Mouse (Mus musculus): Measurements from ENCODE around the gene Rab5b. TPM values are rescaled to one million over a fixed set of nuclear protein-coding genes. Genes with fewer than 3 reads are reported as not detected.
"Not testable (repeated sequence)": the region's sequence is repeated elsewhere in the genome, so short reads cannot be mapped to it uniquely, and the experiment has no call there.

The Rab5b gene
- polyA plus RNA-seq, 1 experiment from 2014 or later, result 38.6 TPM

DNA sequence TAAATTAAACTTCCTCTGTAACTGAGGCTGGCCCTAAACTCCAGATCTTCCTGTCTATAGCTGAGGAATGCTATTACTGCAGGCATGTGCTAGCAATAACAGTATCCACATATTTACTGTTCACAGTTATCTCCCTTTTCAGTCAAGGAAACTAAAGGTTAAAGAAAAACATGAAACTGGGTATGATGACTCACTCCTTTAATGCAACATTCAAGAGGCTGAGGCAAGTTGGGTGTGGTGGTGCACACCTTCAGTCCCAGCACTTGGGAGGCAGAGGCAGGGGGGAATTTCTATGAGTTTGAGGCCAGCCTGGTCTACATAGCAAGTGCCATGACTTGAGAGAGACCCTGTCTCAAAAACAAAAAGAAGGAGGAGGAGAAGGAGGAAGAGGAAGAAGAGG, 35.9 kb upstream of the Rab5b start:
- Histone ChIP-seq H3K4me1 (ENCODE audit: control insufficient read depth, low read depth, low read length) (no peaks in the 10 kb centered on the region), H3K9me3 (replicated peaks; ENCODE audit: control insufficient read depth, low read length) (no peaks in the 10 kb centered on the region), H3K36me3 (ENCODE audit: control insufficient read depth, insufficient read depth) (no peaks in the 10 kb centered on the region), H3K27me3 (ENCODE audit: control insufficient read depth, insufficient read depth, low read depth, low read length) (no peaks in the 10 kb centered on the region), H3K4me2 (ENCODE audit: low read depth, low read length) (no peak overlapping the region), H3K27ac (ENCODE audit: low read length) (no peak overlapping the region), H3K4me3 (ENCODE audit: low read depth, low read length) (no peak overlapping the region), H3K9ac (ENCODE audit: low read depth, low read length) (no peak overlapping the region)
- ATAC-seq (ENCODE audit: low read depth), result no peak

DNA sequence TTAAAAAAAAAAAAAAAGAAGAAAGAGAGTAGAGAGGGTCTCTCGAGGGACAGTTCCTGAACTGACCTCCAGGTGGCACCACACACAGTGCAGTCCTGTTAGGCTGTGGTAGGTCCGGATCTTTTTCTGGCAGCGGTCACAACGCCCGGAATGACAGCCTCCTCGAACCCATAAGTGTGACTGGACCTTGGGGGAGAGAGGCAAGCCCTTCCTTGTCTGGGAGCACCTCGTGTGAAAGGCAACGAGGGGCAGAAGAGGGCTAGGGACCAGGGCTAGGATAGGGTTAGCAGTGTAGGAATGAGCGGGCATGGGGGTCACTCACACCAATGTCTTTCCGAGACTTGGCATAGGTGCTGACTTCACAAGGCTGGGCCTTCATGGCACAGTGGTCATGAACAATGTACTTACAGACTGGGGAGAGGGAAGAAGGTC, 35.0 kb upstream of the Rab5b start:
- H3K4me1 ChIP-seq (ENCODE audit: control insufficient read depth, low read depth, low read length), result no peaks in the 10 kb centered on the region
- H3K27me3 ChIP-seq (ENCODE audit: control insufficient read depth, insufficient read depth, low read depth, low read length), result no peaks in the 10 kb centered on the region
- no peak for ATAC-seq (ENCODE audit: low read depth)
- no peaks in the 10 kb centered on the region for H3K9me3 ChIP-seq (replicated peaks; ENCODE audit: control insufficient read depth, low read length)
- WGBS (ENCODE audit: insufficient replicate concordance), result 18% methylated on average over 10 of the region's 10 CpGs
- no peak overlapping the region for H3K9ac ChIP-seq (ENCODE audit: low read depth, low read length)
- no peak overlapping the region for H3K27ac ChIP-seq (ENCODE audit: low read length)
- H3K4me3 ChIP-seq (ENCODE audit: low read depth, low read length), result no peak overlapping the region
- no peak overlapping the region for H3K4me2 ChIP-seq (ENCODE audit: low read depth, low read length)
- no peaks in the 10 kb centered on the region for H3K36me3 ChIP-seq (ENCODE audit: control insufficient read depth, insufficient read depth)

DNA sequence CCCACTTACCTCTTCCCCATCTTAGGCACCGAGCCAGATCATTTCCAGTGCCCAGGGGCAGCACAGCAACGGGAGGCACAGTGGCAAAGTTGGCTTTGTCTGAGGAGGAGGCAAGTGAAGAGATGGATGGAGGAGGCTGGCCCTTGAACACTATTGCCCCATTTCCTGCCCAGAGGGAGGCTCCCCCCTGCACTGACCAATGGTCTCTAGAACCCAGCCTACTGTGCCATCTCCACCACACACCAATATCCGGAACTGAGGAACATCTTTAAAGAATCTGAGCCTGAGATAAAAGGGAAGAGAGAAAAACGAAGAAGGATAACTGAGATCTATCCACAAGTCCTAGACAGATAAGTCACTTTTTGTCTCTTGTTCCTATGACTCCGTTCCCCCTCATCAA, 32.0 kb upstream of the Rab5b start:
- no peak for ATAC-seq (ENCODE audit: low read depth)
- WGBS (ENCODE audit: insufficient replicate concordance), result 50% methylated on average over 5 of the region's 5 CpGs
- H3K27ac ChIP-seq (ENCODE audit: low read length), result no peak overlapping the region

DNA sequence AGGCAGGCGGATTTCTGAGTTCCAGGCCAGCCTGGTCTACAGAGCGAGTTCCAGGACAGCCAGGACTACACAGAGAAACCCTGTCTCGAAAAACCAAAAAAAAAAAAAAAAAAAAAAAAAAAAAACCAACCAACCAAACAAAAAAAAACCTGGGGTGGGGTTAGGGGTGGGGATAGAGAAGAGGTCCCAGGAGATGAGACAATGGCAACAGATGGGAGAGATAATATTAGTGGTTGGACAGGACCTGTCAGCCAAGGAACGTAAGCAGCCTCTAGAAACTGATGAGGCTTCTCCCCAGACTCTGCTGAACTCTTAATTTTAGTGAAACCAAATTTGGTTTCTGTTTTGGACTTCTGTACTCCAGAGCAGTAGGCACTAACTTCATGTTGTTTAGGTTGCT, 29.4 kb upstream of the Rab5b start:
- not testable (repeated sequence) for H3K36me3 ChIP-seq (ENCODE audit: control insufficient read depth, insufficient read depth); H3K9ac ChIP-seq (ENCODE audit: low read depth, low read length); H3K4me3 ChIP-seq (ENCODE audit: low read depth, low read length); ATAC-seq (ENCODE audit: low read depth); H3K4me2 ChIP-seq (ENCODE audit: low read depth, low read length); H3K27me3 ChIP-seq (ENCODE audit: control insufficient read depth, insufficient read depth, low read depth, low read length); H3K4me1 ChIP-seq (ENCODE audit: control insufficient read depth, low read depth, low read length); H3K9me3 ChIP-seq (replicated peaks; ENCODE audit: control insufficient read depth, low read length); H3K27ac ChIP-seq (ENCODE audit: low read length)
- WGBS (ENCODE audit: insufficient replicate concordance), result 41% methylated on average over 3 of the region's 4 CpGs

More for the DNA sequence above, 32.0 kb upstream of the Rab5b start:
- Histone ChIP-seq H3K36me3 (ENCODE audit: control insufficient read depth, insufficient read depth) (no peaks in the 10 kb centered on the region), H3K4me1 (ENCODE audit: control insufficient read depth, low read depth, low read length) (no peaks in the 10 kb centered on the region), H3K9ac (ENCODE audit: low read depth, low read length) (no peak overlapping the region), H3K4me3 (ENCODE audit: low read depth, low read length) (no peak overlapping the region), H3K9me3 (replicated peaks; ENCODE audit: control insufficient read depth, low read length) (no peaks in the 10 kb centered on the region), H3K4me2 (ENCODE audit: low read depth, low read length) (no peak overlapping the region), H3K27me3 (ENCODE audit: control insufficient read depth, insufficient read depth, low read depth, low read length) (no peaks in the 10 kb centered on the region)

DNA sequence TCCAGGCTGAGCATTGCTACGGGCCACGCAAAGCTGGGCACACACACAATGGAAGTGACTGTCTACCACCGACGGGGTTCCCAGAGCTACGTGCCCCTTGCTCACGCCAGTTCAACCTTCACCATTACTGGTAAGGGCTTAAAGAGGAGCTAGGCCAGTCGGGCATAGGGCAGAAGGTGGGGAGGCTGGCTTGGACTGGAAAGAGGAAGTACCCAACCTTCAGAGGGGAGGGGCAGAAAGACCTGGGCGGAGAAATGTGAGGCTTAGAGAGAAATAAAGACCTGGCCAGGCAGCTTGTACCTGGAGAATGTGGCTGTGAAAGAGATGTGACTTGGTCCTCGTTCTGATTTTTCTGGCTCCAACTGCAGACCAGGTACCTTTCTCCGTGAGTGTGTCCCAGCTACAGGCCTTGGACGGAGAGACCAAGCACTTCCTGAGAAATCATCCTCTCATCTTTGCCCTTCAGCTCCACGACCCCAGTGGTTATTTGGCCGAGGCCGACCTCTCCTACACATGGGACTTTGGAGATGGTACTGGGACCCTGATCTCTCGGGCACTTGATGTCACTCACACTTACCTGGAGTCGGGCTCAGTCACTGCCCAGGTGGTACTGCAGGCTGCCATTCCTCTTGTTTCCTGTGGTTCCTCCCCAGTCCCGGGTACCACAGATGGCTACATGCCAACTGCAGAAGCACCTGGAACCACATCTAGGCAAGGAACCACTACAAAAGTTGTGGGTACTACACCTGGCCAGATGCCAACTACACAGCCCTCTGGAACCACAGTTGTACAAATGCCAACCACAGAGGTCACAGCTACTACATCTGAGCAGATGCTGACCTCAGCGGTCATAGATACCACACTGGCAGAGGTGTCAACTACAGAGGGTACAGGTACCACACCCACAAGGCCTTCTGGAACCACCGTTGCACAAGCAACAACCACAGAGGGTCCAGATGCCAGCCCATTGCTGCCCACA, 19.8 kb upstream of the Rab5b start:
- H3K4me2 ChIP-seq (ENCODE audit: low read depth, low read length), result no peak overlapping the region
- no peak overlapping the region for H3K9ac ChIP-seq (ENCODE audit: low read depth, low read length)
- H3K4me1 ChIP-seq (ENCODE audit: control insufficient read depth, low read depth, low read length), result no peaks in the 10 kb centered on the region; the same call in 1 of the 2 replicates
- no peak overlapping the region for H3K27ac ChIP-seq (ENCODE audit: low read length)
- H3K27me3 ChIP-seq (ENCODE audit: control insufficient read depth, insufficient read depth, low read depth, low read length), result no peaks in the 10 kb centered on the region
- no peak overlapping the region for H3K4me3 ChIP-seq (ENCODE audit: low read depth, low read length)
- no peaks in the 10 kb centered on the region for H3K9me3 ChIP-seq (replicated peaks; ENCODE audit: control insufficient read depth, low read length)
- 56% methylated on average over 19 of the region's 19 CpGs for whole genome bisulfite sequencing (ENCODE audit: insufficient replicate concordance)
- no peak for ATAC-seq (ENCODE audit: low read depth)
- no peaks in the 10 kb centered on the region for H3K36me3 ChIP-seq (ENCODE audit: control insufficient read depth, insufficient read depth)

DNA sequence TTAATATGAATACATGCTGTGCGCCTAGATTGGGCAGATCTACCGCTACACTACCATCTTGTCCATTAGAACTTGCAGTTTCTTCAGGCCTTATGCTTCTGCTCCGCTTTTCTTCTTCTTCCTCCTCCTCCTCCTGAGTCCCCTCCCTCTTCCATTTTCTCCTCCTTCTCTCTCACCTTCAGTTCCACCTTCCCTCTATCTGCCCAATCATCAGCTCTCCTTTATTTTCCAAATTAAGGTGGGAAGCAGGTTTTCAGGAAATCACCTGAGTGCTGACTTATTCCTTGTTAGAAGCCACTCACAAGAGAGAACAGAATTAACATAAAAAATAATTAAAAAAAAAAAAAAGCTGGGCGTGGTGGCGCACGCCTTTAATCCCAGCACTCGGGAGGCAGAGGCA, 15.3 kb upstream of the Rab5b start:
- not testable (repeated sequence) for ATAC-seq (ENCODE audit: low read depth); H3K9ac ChIP-seq (ENCODE audit: low read depth, low read length); H3K4me3 ChIP-seq (ENCODE audit: low read depth, low read length); H3K36me3 ChIP-seq (ENCODE audit: control insufficient read depth, insufficient read depth); H3K4me1 ChIP-seq (ENCODE audit: control insufficient read depth, low read depth, low read length); H3K27ac ChIP-seq (ENCODE audit: low read length); H3K9me3 ChIP-seq (replicated peaks; ENCODE audit: control insufficient read depth, low read length); H3K27me3 ChIP-seq (ENCODE audit: control insufficient read depth, insufficient read depth, low read depth, low read length); H3K4me2 ChIP-seq (ENCODE audit: low read depth, low read length)
- WGBS (ENCODE audit: insufficient replicate concordance), result 81% methylated on average over 7 of the region's 7 CpGs

DNA sequence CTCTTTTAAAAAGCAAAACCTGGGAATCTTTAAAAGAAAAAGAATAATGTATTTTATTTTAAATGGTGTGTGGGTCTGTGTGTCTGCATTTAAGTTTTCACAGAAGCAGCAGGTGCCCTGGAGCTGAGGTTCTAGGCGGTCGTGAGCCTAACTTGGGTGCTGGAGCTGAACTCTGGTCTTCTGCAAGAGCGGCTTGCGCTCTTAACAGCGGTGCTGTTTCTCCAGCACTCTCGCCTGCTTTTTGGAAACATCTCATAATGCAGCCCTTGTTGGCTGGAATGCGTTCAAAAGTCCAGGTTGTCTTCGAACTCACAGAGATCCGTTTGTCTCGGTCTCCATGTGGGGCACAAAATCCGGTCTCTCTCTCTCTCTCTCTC, 9.2 kb upstream of the Rab5b start:
- Histone ChIP-seq H3K9me3 (replicated peaks; ENCODE audit: control insufficient read depth, low read length) (no peaks in the 10 kb centered on the region), H3K4me1 (ENCODE audit: control insufficient read depth, low read depth, low read length) (peaks cover 19% of the 10 kb centered on the region), H3K4me3 (ENCODE audit: low read depth, low read length) (peak overlapping the region; percentile 79), H3K27ac (ENCODE audit: low read length) (peak overlapping the region; percentile 46; the same call in 1 of the 2 replicates), H3K4me2 (ENCODE audit: low read depth, low read length) (peak overlapping the region; percentile 73), H3K36me3 (ENCODE audit: control insufficient read depth, insufficient read depth) (peaks cover 12% of the 10 kb centered on the region), H3K9ac (ENCODE audit: low read depth, low read length) (peak overlapping the region; percentile 63), H3K27me3 (ENCODE audit: control insufficient read depth, insufficient read depth, low read depth, low read length) (no peaks in the 10 kb centered on the region)
- 15% methylated on average over 11 of the region's 11 CpGs for WGBS (ENCODE audit: insufficient replicate concordance)
- ATAC-seq (ENCODE audit: low read depth), result no peak

DNA sequence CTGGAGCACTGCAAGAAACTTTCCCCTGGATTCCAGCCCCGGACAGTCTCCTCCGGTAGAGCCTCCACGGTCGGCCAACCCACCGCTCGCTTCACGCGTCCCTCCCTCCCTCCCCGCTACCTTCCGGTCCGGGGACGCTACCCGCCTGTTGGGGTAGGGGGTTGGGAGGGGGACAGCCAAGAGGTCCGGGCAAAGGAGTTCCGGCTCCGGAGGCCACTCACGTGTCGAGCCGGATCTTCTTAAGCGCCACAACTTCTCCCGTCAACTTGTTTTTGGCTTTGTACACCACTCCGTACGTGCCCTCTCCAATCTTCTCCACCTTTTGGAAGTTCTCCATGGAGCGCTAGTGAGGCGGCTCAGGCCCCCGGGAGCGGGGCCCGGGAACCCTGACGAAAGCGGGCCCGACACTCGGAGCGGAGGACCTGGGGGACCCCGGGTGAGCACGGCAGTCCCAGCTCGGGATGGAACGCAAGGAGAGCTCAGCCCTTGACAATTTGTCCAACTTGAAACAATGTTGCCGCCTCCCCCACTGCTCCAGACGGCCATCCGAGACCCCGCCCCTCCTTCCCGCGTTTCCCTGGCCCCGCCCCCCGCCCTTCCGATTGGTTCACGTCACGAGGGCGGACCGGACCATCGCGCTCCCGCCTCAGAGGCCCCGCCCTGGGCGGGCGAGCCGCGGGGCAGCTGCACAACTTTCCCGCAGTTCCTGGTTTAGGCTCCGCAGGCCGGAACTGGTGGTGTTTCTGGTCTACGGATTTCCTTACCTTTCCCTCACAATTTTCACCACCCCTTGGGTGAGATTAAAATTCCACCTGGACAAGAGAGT, 8.6 kb upstream of the Rab5b start, which contains the start of gene Cdk2:
TSS of gene Cdk2 (minus strand) at position 541 of the 826 bp plus-strand sequence.
- Histone ChIP-seq H3K4me1 (ENCODE audit: control insufficient read depth, low read depth, low read length) (peaks cover 19% of the 10 kb centered on the region), H3K9ac (ENCODE audit: low read depth, low read length) (peak within 1 kb of the TSS; percentile 80), H3K4me2 (ENCODE audit: low read depth, low read length) (peak within 1 kb of the TSS; percentile 73), H3K9me3 (replicated peaks; ENCODE audit: control insufficient read depth, low read length) (no peaks in the 10 kb centered on the region), H3K36me3 (ENCODE audit: control insufficient read depth, insufficient read depth) (peaks cover 12% of the 10 kb centered on the region), H3K27me3 (ENCODE audit: control insufficient read depth, insufficient read depth, low read depth, low read length) (no peaks in the 10 kb centered on the region), H3K27ac (ENCODE audit: low read length) (peak within 1 kb of the TSS; percentile 87), H3K4me3 (ENCODE audit: low read depth, low read length) (peak within 1 kb of the TSS; percentile 79)
- peak; percentile 93 for ATAC-seq (ENCODE audit: low read depth)
- under 1% methylated on average over 62 of the region's 62 CpGs for WGBS (ENCODE audit: insufficient replicate concordance)
